Mouse (Mus musculus): ENCODE results near the gene Sfmbt1. TPM values are rescaled to one million over a fixed set of nuclear protein-coding genes. Genes with fewer than 3 reads are reported as not detected.
A peak's percentile ranks its signal among the peaks of the same experiment; 100 is the strongest.

Sfmbt1 gene
- polyA plus RNA-seq, 1 experiment from 2014 or later, result 15.0 TPM

- 80% methylated on average over 15 of the region's 15 CpGs for WGBS (ENCODE audit: insufficient replicate concordance)
- no peak overlapping the region for H3K9ac ChIP-seq (replicated peaks)
- H3K27me3 ChIP-seq (ENCODE audit: insufficient read depth, low read length), result no peaks in the 10 kb centered on the region
These were observed 17.1 kb upstream of the Sfmbt1 start for GRCm38 (mm10) chr14:30697407-30698052.

GRCm38 (mm10) chr14:30699656-30700055, 15.0 kb upstream of the Sfmbt1 start:
- Histone ChIP-seq H3K27ac (ENCODE audit: low read depth) (no peak overlapping the region), H3K9ac (replicated peaks) (no peak overlapping the region), H3K9me3 (ENCODE audit: low read length) (no peaks in the 10 kb centered on the region), H3K27me3 (ENCODE audit: insufficient read depth, low read length) (no peaks in the 10 kb centered on the region), H3K36me3 (replicated peaks; ENCODE audit: insufficient read depth, low read length) (no peaks in the 10 kb centered on the region), H3K4me3 (ENCODE audit: low read depth, low read length) (no peak overlapping the region), H3K4me2 (ENCODE audit: low read depth, low read length) (no peak overlapping the region), H3K4me1 (ENCODE audit: insufficient read depth) (peaks cover 11% of the 10 kb centered on the region)
- ATAC-seq (peak; percentile 37; the same call in 1 of the 2 replicates), DNase-seq (peak; percentile 84)
- TF ChIP-seq CTCF (IDR thresholded peaks at IDR 0.05; ENCODE audit: low read depth) (peak; percentile 87), EP300 (IDR thresholded peaks at IDR 0.05; ENCODE audit: low read depth) (no peak)
- WGBS (ENCODE audit: insufficient replicate concordance), result 36% methylated on average over 8 of the region's 8 CpGs

More at GRCm38 (mm10) chr14:30697407-30698052, 17.1 kb upstream of the Sfmbt1 start:
- Histone ChIP-seq H3K36me3 (replicated peaks; ENCODE audit: insufficient read depth, low read length) (no peaks in the 10 kb centered on the region), H3K4me2 (ENCODE audit: low read depth, low read length) (no peak overlapping the region), H3K4me3 (ENCODE audit: low read depth, low read length) (no peak overlapping the region), H3K4me1 (ENCODE audit: insufficient read depth) (peaks cover 8% of the 10 kb centered on the region), H3K9me3 (ENCODE audit: low read length) (no peaks in the 10 kb centered on the region), H3K27ac (ENCODE audit: low read depth) (no peak overlapping the region)
- TF ChIP-seq CTCF (IDR thresholded peaks at IDR 0.05; ENCODE audit: low read depth), result no peak
- no peak for TF ChIP-seq EP300 (IDR thresholded peaks at IDR 0.05; ENCODE audit: low read depth)
- no peak for DNase-seq
- ATAC-seq, result no peak

DNA sequence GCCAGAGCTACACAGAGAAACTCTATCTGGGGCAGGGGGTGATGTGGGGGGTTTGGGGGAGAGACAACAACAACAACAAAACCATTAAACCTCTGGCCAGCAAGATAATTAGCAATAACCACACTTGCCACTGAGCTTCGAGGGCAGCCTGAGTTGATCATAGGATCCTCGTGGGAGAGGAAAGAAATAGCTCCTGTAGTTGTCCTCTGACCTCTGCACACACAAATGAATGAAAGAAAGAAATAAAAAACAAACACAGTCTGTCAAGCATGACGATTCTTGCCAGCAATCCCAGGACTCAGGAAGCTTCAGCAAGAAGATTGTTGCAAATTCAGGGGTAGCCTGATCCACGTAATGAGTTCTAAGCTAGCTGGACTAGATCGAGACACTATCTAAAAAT, 12.1 kb upstream of the Sfmbt1 start:
- no peak for DNase-seq
- Histone ChIP-seq H3K27me3 (ENCODE audit: insufficient read depth, low read length) (no peaks in the 10 kb centered on the region), H3K27ac (ENCODE audit: low read depth) (no peak overlapping the region; the same call in 1 of the 2 replicates), H3K9me3 (ENCODE audit: low read length) (no peaks in the 10 kb centered on the region), H3K36me3 (replicated peaks; ENCODE audit: insufficient read depth, low read length) (no peaks in the 10 kb centered on the region), H3K4me3 (ENCODE audit: low read depth, low read length) (no peak overlapping the region), H3K9ac (replicated peaks) (no peak overlapping the region), H3K4me2 (ENCODE audit: low read depth, low read length) (no peak overlapping the region), H3K4me1 (ENCODE audit: insufficient read depth) (peaks cover 9% of the 10 kb centered on the region; the same call in 1 of the 2 replicates)
- TF ChIP-seq CTCF (IDR thresholded peaks at IDR 0.05; ENCODE audit: low read depth), result no peak
- no peak for TF ChIP-seq EP300 (IDR thresholded peaks at IDR 0.05; ENCODE audit: low read depth)
- WGBS (ENCODE audit: insufficient replicate concordance), result 46% methylated on average over 5 of the region's 5 CpGs
- no peak for ATAC-seq

GRCm38 (mm10) chr14:30703079-30703478, 11.6 kb upstream of the Sfmbt1 start:
- no peak overlapping the region; the same call in 1 of the 2 replicates for H3K27ac ChIP-seq (ENCODE audit: low read depth)
- ATAC-seq, result peak; percentile 24; the same call in 1 of the 2 replicates
- no peaks in the 10 kb centered on the region for H3K9me3 ChIP-seq (ENCODE audit: low read length)

GRCm38 (mm10) chr14:30704098-30704855, 10.4 kb upstream of the Sfmbt1 start:
- peaks cover 9% of the 10 kb centered on the region; the same call in 1 of the 2 replicates for H3K4me1 ChIP-seq (ENCODE audit: insufficient read depth)
- TF ChIP-seq EP300 (IDR thresholded peaks at IDR 0.05; ENCODE audit: low read depth) (no peak), CTCF (IDR thresholded peaks at IDR 0.05; ENCODE audit: low read depth) (no peak)
- no peaks in the 10 kb centered on the region for H3K27me3 ChIP-seq (ENCODE audit: insufficient read depth, low read length)
- no peak overlapping the region for H3K4me2 ChIP-seq (ENCODE audit: low read depth, low read length)
- 42% methylated on average over 8 of the region's 8 CpGs for WGBS (ENCODE audit: insufficient replicate concordance)
- H3K9me3 ChIP-seq (ENCODE audit: low read length), result no peaks in the 10 kb centered on the region
- no peaks in the 10 kb centered on the region for H3K36me3 ChIP-seq (replicated peaks; ENCODE audit: insufficient read depth, low read length)
- DNase-seq (peak; percentile 34), ATAC-seq (peak; percentile 79)
- H3K27ac ChIP-seq (ENCODE audit: low read depth), result peak overlapping the region; percentile 90
- H3K9ac ChIP-seq (replicated peaks), result no peak overlapping the region
- no peak overlapping the region for H3K4me3 ChIP-seq (ENCODE audit: low read depth, low read length)

More at GRCm38 (mm10) chr14:30703079-30703478, 11.6 kb upstream of the Sfmbt1 start:
- H3K4me1 ChIP-seq (ENCODE audit: insufficient read depth), result peaks cover 9% of the 10 kb centered on the region; the same call in 1 of the 2 replicates
- TF ChIP-seq EP300 (IDR thresholded peaks at IDR 0.05; ENCODE audit: low read depth), result no peak
- TF ChIP-seq CTCF (IDR thresholded peaks at IDR 0.05; ENCODE audit: low read depth), result no peak
- H3K4me2 ChIP-seq (ENCODE audit: low read depth, low read length), result no peak overlapping the region
- H3K4me3 ChIP-seq (ENCODE audit: low read depth, low read length), result no peak overlapping the region
- no peaks in the 10 kb centered on the region for H3K27me3 ChIP-seq (ENCODE audit: insufficient read depth, low read length)
- no peak overlapping the region for H3K9ac ChIP-seq (replicated peaks)
- 63% methylated on average over 5 of the region's 5 CpGs for whole genome bisulfite sequencing (ENCODE audit: insufficient replicate concordance)
- no peak for DNase-seq
- H3K36me3 ChIP-seq (replicated peaks; ENCODE audit: insufficient read depth, low read length), result no peaks in the 10 kb centered on the region

GRCm38 (mm10) chr14:30711892-30712291, 2.8 kb upstream of the Sfmbt1 start:
- H3K9ac ChIP-seq (replicated peaks), result no peak overlapping the region
- H3K4me2 ChIP-seq (ENCODE audit: low read depth, low read length), result no peak overlapping the region
- 82% methylated on average over 2 of the region's 2 CpGs for WGBS (ENCODE audit: insufficient replicate concordance)
- ATAC-seq, result no peak
- H3K9me3 ChIP-seq (ENCODE audit: low read length), result no peaks in the 10 kb centered on the region
- H3K36me3 ChIP-seq (replicated peaks; ENCODE audit: insufficient read depth, low read length), result no peaks in the 10 kb centered on the region
- peaks cover 4% of the 10 kb centered on the region; the same call in 1 of the 2 replicates for H3K27me3 ChIP-seq (ENCODE audit: insufficient read depth, low read length)
- TF ChIP-seq CTCF (IDR thresholded peaks at IDR 0.05; ENCODE audit: low read depth), result no peak
- no peak for TF ChIP-seq EP300 (IDR thresholded peaks at IDR 0.05; ENCODE audit: low read depth)
- no peak overlapping the region for H3K27ac ChIP-seq (ENCODE audit: low read depth)
- H3K4me1 ChIP-seq (ENCODE audit: insufficient read depth), result peaks cover 4% of the 10 kb centered on the region; the same call in 1 of the 2 replicates
- H3K4me3 ChIP-seq (ENCODE audit: low read depth, low read length), result no peak overlapping the region
- DNase-seq, result no peak
